Mouse (Mus musculus) heart, postnatal 36 days (tissue): Measurements from ENCODE around the gene Agl. TPM values are rescaled to one million over a fixed set of nuclear protein-coding genes. Genes with fewer than 3 reads are reported as not detected.

Experiments
- DNase-seq, 2 experiments: peaks; one replicate each; pipeline ENCODE4 v3.0.0; 2021 to 2022
- intact Hi-C: fragments of 180-260 bp; cut with DNase I; formaldehyde crosslinking; loops from one replicate; pipeline ENCODE4 v1.15.1; 2025
- total RNA-seq, 2 experiments: library from RNA; stranded (reverse); gene quantifications; 2 replicates each; pipeline ENCODE4 v1.2.3; 2021

Agl gene
- total RNA-seq, 2 experiments from 2014 or later = 189 to 212 TPM

DNA sequence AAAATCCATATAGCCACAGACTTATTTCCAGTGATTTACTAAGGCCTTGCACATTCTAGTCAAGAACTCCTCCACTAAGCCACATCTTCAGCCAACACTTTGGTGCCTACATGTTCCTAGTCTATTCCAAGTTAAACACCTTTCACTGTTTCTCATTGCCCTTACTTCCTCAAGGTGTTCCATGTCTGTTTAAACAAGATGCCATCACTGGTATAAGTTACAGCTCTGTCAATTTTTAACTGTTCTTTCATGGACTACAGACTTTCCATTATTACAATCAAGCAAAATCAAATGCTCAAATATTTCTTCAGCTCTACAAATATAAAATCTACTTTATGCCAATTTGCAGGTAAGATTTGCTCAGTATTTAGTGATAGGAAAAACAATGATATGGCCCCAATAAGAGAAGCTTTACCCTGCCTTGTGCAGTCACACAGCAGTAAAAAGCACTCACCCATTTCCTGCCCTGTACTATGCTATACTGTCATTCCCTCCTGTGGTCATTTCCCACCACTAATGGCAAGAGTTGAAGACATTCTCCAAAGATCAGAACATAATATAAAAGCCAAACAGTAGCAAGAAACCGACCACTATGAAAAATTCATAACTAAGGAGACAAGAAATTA is 105.2 kb downstream of the Agl start:
- DNase-seq = no peak
- intact Hi-C loops = no loop called here

DNA sequence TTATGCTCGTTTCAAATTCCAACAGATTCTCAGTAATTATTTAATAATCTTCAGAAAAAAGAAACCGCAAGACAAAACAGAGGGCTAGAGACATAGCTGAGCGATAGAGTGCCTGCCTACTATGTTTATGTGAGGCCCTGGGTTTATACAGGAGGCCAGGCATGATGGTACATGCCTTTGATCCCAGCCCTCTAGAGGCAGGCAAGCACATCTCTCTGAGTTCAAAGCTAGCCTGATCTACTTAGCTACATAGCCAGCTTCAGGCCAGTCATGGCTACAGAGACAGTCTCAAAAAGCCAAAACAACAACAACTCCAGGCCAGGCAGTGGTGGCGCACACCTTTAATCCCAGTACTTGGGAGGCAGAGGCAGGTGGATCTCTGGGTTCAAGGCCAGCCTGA is 106.4 kb downstream of the Agl start:
- DNase-seq = no peak
- intact Hi-C loops = no loop called here

DNA sequence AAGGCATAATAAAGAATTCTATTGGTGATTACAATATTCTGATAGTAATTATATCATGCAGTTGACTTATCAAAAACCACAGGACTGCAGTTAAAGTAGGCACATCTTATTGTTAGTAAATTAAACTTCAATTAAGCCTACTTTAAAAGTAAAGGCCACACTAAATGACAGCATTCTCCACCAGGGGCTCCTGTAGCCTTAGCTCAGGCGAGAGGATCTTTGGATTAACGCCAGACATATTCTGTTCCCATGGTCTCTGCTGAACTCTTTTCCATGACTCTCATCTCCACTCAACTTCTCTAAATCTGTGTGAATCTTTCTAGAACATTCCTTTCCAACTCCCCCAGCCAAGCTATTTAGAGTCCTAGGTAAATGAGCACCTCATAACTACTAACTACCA is 109.2 kb downstream of the Agl start:
- DNase-seq = no peak
- intact Hi-C loops = loop anchor here (2.0 kb wide), 1 partner anchor 50 kb away; no protein-coding TSS in a partner anchor

DNA sequence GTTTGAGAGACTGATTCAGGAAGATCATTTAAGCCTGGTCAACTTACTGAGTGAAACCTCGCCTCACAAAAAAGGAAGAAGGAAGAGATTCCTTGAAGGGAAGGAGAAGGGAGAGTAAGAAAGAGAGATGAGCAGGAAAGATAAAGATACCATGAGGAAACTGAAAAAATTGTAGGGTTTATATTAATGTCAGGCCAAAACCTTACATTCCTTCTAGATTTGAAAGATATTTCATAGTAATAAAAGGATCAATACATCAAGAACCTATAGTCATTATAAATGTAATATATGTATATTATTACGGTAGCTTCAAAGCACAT is 112.3 kb downstream of the Agl start:
- intact Hi-C loops = no loop called here
- no peak for DNase-seq

DNA sequence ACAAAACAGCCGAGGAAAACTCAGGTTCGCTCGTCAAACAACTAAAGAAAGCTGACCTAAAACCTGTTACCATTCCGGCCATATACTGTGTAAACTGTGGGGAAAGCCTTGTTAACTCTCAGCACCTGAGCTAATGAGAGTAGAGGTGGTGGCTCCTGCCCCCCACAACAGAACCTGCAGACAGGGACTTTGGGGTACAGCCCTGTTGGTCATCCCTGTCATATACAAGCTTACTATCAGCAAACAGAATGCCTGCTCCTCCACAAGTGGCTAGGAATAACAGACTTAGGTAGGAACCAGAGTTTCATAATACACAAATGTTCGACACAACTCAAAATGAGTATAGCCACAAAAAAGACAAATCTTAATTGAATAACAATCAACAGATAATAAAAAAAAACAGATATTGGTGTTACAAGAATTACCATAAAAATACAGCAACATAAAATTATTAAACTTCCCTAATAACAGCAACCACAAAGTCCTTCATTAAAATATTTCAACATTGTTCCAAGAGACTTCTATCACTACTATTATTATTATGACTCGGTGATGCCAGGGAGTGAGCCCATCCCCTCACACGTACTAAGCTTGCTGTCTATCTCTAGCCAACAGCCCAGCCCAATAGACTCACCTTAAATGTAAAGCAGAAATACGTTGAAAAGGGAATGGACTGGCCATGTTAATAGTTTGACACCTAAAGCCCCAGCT is 112.9 kb downstream of the Agl start:
- DNase-seq = no peak
- intact Hi-C loops = no loop called here

DNA sequence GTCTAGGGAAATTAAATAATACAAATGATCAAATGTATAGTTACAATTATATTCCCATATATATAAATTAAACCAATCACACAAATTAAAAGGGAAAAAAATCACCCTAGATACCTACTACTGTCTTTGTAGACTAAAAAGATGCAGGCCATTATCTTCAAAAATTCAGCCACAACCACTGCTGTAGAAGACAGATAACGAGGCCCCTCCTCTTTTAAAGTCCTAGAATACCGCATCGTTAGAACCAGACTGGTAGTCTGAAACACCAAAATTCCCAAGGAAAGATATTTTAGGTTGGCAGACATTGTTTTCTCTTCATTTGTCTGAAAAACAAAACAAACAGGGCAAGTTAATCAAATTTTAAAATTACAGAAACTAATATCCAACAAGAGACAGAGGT is 113.7 kb downstream of the Agl start:
- intact Hi-C loops = no loop called here
- DNase-seq = no peak

Other genes with a start within 250 kb of the Agl start
- gene Lrrc39, start 245.2 kb downstream of the Agl start, total RNA-seq = 10 to 100 TPM; 74.1 to 75.1 TPM
- 1 to 10 TPM; 2.4 to 2.8 TPM for gene Sass6, start 213.2 kb downstream of the Agl start, total RNA-seq
- gene Trmt13, start 193.6 kb downstream of the Agl start, total RNA-seq = 1 to 10 TPM; 5.1 to 6.1 TPM
- gene Mfsd14a, start 145.5 kb downstream of the Agl start, total RNA-seq = 10 to 100 TPM; 19.7 to 21.5 TPM
- gene Gm43191, start 126.9 kb downstream of the Agl start, total RNA-seq = not detected
- 10 to 100 TPM; 12.8 to 15.3 TPM for gene Slc35a3, start 95.3 kb downstream of the Agl start, total RNA-seq
- 1 to 10 TPM; 2.7 to 5.0 TPM for gene Frrs1, start 51.3 kb upstream of the Agl start, total RNA-seq
- not detected for gene 4930455H04Rik, start 160.1 kb upstream of the Agl start, total RNA-seq
- gene Palmd, start 160.8 kb upstream of the Agl start, total RNA-seq = 10 to 100 TPM; 47.0 to 64.1 TPM